Mouse (Mus musculus): ENCODE measurements around the gene Cyp3a11.
"Not testable (repeated sequence)": the region's sequence is repeated elsewhere in the genome, so short reads cannot be mapped to it uniquely, and the experiment has no call there.

- not testable (repeated sequence) for TF ChIP-seq CTCF (conservative IDR thresholded peaks at IDR 0.05; ENCODE audit: low read length); POU5F1 (IDR thresholded peaks at IDR 0.05; ENCODE audit: borderline replicate concordance, low read length)
Measured at GRCm38 (mm10) chr5:145906937-145907336, 27.2 kb upstream of the Cyp3a11 start.

All from E14TG2a.4 (cell line).